Mouse (Mus musculus): ENCODE results near the gene Lrrc10.
A peak's percentile ranks its signal among the peaks of the same experiment; 100 is the strongest.
"Not testable (repeated sequence)": the region's sequence is repeated elsewhere in the genome, so short reads cannot be mapped to it uniquely, and the experiment has no call there.

The Lrrc10 gene

DNA sequence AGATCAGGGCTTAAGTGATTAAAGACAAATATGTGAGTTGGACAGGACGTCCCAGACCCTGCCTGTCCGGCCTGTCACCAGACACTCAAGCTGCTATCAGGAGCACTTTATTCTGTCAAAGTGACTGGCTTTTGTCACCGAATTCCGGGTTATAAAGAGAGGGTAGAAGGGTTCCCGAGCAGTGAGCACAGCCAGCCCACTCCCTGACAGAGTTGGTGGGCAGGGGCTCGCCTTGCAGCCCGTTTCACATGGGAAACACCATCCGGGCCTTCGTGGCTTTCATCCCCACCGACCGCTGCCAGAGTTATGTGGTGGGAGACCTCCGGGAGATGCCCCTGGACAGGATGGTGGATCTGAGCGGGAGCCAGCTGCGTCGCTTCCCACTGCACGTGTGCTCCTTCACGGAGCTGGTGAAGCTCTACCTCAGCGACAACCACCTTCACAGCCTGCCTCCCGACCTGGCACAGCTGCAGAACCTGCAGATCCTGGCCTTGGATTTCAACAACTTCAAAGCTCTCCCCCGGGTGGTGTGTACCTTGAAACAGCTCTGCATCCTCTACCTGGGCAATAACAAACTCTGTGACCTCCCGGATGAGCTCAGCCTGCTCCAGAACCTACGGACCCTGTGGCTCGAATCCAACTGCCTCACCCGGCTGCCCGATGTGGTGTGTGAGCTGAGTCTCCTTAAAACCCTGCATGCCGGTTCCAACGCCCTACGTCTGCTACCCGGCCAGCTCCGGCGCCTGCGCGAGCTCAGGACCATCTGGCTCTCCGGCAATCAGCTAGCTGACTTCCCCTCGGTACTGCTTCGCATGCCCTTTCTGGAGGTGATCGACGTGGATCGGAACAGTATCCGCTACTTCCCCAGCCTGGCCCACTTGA is at the start of gene Lrrc10:
TSS of gene Lrrc10 (plus strand) at position 167 of the 882 bp plus-strand sequence.
- no peak for DNase-seq

DNA sequence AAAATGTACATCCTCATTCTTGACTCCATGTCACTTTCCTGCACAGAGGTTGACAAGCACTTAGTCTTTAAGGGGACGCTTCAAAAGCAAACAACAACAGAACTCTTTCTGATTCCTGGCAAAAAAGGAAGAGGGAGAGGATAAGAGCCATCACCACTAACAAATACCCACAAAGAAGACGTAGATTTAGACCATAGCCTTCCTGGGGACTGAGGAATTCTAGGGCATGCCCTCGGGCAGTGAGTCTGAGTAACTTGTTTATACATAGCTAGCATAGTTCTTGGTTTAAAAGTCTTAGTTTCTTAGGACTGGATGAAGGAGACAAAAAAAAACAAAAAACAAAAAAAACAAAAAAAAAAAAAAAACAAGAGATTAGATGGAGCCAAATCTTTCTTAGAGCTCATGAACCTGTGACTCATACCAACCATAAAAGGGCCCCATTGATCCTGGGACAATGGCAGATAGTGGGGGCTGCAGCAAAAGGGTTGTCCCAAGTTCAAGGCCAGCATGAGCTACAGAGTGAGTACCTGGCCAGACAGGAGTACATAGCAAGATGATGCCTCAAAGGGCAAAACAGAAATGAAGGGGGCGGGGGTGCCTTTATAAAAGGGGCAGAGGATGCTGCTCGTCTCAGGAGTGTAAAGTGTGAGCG is 49.4 kb upstream of the Lrrc10 start:
- DNase-seq: no peak

DNA sequence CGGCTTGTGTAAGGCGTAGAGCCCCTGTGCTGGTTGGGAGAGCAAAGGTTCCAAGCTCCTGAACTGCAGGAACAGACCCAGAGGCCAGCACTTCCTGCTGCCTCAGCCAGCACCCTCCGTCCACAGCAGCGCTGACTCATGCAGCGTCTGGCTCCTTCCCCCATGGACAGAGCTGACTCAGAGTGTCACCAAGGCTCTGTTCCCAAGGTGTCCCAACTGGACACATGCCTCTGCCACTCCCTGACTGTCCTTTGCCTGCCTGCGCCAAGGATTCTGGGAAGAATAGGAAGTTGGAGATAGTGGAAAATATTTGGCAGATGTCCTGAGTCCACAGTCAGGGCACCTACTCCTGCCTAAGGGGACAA is 48.9 kb upstream of the Lrrc10 start:
- peak; percentile 29 for DNase-seq

DNA sequence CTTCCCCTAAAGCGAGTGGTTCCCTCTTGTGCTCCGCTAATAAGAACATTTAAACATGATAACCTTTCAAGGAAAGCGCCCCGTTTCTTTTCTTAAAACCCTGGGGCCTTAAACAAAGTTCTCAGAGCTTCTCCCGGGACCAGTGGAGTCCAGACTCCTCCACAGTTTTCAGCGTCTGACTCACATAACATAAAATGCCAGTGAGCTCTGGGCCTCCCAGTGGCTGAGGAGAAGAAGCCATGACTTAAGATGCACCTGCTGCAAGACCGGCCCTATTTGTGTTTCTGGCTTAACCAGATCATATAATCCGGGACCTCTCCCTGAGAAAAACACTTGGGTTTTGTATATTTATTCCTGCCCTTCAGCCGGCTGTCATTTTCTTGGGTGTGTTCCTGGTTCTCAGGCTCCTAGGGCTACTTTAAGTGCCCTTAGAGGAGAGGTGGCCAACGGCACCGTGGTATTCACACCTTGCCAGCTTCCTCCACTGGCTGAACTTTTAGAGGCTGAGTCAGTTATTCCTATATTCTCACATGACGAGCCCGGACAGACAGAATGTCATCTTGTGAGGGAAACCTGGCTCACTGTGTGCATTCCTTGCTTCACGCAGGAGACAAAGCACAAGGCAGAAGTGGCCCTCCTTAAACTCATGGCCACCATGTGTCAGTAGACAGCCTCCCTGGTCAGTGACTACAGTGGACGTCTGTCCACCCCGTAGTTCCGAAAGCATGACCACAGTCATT is 46.3 kb upstream of the Lrrc10 start:
- DNase-seq: no peak

DNA sequence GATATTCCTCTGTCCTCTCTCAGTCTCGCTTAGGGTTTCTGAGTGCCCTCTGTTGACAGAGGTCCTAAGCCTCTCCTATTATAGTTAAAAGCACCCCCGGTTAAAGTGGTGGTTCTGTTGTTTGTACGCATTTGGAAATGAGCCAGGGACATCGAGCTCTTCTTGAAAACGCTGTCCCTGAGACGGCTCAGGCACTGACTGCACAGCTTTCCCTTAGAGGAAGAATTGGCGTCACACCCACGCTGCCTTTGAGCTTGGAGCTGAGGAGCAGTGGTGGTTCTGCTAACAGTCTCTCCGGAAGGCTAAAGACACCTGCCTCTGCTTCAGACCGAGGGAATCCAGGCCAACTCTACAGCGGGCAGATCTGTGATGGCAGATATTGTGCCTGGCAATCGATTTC is 44.2 kb upstream of the Lrrc10 start:
- DNase-seq: no peak

DNA sequence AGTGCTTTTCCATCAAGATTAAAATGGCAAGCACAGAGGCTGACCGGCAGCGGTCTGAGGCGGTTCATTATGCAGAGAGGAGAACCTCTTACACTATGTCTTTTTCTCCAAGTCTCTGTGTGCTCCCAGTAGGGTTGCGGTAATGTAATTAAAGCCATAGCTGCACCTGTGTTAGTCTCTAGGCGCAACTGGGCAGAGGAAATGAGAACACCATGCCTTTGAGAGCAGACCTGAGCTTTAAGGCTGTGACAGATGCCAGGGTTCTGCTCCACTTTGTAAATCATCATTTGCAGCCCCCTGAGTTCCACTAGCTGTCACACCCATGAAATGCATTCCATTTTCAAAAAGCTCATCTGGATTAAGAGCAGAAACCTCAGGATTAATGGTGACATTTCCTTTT is 40.4 kb upstream of the Lrrc10 start:
- no peak for DNase-seq

DNA sequence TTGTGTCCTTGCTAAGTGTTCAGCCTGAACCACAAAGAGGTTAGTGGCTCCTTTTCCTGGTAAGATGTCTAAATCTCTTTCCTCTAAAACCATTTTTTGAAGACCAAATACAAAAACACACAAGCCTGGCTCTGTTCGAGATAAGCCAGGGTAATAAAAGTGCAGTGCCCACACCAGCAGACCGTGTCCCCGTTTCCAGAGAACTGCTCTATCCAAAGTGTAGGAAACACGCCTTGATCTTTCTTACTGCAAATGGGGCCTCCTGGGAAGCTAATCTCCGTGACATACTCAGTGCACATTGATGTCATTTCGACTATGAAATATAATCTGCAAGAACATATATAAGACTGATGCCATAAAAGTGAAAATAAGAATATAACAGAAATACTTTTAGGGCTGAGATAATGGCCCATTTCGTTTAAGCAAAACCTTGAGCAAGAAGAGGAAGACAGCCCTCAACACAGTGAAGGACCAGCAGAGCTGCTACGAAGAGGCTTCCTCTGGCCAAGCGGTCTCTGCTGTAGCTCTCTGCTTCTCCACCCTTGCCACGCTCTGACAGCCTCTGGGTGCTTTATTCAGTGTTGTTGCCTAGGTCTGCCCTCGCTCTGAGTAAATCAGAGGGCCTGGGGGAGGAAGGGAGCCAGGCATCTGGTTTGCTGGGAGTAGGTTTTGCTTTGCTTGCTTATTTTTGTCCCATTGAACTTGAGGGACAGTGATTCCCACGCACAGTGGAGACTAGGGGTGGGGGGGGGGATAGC is 39.3 kb upstream of the Lrrc10 start:
- no peak for DNase-seq

DNA sequence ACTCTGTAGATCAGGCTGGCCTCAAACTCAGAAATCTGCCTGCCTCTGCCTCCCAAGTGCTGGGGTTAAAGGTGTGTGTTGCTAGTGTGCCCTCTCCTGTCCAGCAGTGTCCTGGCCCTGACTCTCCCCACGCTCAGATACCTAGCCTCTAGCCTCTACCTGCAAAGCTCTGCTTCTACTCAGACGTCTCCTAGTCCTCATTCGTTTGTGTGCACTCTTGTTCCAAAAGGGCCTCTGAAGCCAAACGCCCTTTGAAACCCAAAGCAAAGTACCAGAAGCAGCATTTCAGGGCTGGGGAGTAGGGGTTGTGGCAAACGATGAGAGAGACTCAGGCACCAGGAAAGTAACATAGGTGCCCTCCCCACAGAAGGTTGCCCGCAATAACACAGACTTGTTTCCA is 35.5 kb upstream of the Lrrc10 start:
- no peak for DNase-seq

DNA sequence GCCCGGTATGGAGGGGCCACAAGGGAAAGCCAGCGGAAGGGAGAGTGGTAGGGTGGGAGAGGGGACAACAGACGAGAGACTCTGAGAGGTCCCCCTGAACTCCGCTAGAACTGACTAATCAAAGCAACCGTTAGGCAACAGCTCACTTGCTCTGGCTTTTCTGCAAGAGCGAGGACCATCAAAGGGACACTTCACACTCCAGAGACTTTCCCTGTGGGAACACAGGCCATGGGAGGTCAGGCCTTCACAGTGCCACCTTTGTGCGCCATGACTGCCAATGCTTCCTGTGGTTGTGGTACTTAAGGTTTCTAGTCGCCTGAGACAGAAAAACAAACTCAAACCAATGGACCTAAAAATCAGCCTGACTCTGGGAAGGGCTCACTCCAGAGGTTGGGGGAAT is 34.1 kb upstream of the Lrrc10 start:
- no peak for DNase-seq

DNA sequence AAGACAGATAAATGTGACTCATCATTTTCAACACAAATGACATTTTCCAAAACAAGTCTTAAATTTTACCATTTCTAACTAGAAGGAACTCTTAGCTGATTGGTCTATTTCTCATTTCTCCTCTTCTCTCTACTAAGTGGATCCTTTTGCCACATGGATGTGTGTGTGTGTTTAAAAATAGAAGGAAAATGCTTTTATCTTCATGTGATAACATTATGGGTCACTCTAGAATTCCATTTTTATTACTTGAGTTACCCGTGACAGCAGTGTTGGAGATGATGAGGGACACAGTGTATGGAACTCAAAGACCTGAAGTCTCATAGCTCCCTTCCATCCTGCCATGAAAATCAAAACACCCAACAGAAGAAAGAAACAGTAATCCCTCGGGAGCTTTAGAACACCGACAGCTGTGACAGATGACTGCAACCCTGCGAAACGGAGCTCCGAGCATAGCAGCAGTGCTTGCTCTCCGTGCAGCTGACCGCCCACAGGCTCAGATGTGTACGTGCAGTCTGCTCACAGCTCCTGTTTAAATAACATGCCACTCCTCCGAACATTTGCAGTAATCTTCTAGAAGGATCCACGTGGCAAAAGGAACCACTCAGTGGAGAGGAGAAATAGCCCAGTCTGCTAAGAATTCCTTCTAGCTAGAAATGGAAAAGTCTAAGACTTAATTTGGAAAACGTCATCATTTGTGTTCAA is 31.3 kb upstream of the Lrrc10 start:
- DNase-seq: no peak

DNA sequence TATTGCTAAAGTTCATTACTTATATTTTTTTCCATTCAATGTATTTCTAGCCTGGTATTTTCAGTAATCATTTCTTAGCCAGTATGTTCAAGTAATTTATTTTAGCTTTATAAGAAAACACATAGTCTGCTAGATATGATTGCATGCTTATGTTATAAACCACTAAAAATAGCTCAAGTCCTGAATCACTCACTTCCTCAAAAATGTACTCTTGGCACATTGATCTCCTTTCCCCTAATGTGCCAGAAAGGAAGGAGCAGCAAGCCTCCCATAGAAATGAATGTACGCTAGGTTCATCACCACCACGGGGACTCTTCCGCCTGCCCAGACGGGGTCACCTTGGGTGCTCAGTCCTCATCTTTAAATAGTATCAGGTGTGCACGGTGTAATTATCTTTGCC is 30.6 kb upstream of the Lrrc10 start:
- DNase-seq: no peak

DNA sequence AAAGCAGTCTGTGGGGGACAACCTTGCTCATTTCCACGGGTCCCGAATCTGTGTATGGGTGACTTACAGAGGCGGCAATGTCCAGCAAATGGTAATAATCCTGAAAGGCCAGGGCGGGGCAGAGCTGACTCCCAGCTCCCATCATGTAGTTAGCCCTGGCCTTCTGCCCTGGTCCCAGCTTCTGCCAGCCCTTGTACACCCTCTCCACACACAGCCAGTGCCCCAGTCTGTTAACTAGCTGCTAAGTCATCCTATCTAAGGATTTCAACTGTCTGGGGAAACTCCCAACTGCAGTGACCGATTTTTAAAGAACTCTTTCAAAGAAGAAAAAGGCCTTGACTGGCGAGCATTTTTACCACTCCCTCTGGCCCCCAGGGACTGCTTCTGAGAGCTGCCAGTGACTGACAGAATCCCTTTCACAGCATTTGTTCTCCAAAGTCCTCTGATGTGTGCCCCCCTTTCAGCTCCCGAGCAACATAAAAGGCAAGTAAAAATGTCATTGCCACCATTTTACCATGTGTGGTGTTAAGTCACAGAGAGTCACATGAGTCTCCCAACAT is 26.8 kb upstream of the Lrrc10 start:
- no peak for DNase-seq

DNA sequence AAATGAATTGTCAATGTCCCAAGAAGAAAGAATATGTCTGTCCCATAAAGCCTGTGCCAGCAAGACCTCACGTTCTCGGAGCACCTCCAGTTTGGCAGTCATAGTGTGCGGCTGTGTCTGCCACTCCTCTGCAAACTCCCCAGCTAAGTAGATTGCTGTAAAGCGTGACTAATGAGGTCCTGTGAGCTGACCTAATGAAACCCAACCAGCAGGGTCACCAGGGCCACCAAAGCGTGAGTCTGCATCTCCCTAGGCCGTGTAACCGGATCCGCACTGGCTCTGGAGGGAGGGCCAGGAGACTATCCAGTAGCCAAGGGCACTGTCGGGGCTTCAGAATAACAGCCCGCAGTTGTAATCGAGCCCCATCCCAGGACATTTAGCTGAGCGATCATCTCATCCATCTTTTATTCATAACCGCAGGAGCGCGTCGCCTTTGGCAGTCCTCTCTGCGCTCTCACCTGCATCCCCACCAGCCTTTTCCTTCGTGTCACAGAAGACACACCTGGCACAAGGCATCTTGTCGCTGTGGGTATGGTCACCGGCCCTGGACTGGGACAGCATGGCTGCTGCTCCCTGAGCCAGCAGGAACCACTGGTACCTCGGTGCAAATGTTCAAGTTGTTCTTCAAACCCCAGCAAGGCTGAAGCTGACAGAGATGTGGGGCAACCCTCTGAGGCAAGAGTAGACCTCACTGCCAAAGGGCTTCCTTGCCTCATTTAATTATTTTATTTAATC is 24.0 kb upstream of the Lrrc10 start:
- no peak for DNase-seq

DNA sequence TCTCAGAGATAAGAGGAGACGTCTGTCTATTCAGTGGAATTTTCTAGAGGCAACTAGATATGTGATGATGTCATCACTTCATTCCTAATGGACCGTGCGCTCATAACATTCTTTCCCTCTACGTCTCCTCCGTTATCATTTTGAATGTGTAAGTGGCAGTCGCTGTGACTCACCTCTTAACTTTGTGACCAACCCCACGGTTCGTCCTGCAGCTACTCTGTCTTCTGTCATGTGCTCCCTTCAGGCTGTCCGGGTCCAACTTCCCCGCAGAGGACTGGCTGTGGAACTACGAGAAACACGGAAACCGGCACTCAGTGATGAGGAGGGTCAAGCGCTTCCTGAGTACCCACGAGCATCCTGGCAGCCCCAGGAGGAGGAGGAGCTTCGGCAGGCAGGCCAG is 21.4 kb upstream of the Lrrc10 start:
- DNase-seq: no peak

DNA sequence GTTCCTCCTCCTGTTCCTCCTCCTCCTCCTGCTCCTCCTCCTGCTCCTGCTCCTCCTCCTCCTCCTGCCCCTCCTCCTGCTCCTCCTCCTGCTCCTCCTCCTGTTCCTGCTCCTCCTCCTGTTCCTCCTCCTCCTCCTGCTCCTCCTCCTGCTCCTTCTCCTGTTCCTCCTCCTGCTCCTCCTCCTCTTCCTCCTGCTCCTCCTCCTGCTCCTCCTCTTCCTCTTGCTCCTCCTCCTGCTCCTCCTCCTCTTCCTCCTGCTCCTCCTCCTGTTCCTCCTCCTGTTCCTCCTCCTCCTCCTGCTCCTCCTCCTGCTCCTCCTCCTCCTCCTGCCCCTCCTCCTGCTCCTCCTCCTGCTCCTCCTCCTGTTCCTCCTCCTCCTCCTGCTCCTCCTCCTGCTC is 19.4 kb upstream of the Lrrc10 start:
- not testable (repeated sequence) for DNase-seq

DNA sequence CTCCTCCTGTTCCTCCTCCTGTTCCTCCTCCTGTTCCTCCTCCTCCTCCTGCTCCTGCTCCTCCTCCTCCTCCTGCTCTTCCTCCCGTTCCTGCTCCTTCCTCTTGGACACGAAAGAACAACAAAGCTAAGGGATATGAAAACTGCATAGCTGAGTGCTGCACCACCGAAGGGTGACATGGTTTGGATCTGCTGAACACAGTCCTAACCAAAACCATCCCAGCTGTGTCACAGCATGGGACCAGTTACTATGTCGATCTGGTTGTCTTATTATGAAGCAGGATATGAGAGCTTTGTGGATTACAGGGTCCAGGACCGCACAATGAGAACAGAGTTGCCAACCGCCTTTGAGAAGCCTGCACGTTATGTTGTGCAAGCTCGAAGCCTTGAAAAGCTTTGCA is 19.0 kb upstream of the Lrrc10 start:
- no peak for DNase-seq

DNA sequence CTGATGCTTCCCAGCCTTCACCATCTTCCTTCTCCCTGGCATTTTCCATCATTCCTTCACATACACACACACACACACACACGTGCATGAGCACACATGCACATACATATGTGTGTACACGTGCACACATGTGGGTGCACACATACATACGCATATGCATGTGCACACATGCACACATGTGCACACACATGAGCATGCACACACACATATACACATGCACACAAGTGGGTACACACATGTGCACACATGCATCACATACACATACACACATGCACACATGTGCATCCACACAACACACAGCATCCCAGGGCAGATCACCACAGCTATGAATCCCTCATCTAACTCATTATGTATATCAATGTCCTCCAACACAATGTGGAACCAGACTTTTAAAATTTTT is 14.0 kb upstream of the Lrrc10 start:
- no peak for DNase-seq

DNA sequence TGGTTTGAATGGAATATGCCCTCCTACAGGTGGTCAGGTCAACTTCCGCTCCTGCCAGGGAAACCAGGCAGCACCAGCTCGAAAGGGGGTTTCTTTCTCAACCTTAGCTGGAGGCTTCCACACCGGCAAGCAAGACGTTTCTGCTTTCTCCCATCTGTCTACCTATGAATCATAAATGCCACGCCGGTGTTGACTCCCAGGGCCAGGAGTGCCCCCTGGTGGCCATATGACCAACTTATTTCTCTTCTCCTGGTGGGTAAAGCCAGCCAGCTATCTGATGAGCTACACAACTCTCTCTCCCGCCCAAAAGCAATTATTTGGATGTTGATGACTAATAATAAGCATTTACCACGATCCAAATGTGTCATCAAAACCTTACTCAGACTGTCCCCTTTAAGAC is 11.4 kb upstream of the Lrrc10 start:
- DNase-seq: peak; percentile 79

DNA sequence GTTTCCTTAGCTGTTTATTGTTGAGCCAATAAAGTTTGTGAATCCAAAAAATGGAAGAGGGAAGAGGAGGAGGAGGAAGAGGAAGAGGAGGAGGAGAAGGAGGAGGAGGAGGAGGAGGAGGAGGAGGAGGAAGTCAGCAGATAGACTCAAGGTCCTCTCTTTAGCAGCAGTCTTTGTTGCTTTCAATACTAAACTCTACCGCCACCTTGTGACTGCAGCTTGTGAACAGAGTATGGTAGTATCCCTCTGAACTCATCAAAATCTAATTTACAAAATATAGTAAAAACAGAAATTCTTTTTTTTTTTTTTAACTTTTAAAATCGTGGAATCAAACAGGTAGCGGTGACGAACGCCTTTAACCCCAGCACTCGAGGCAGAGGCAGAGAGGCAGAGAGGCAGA is 4.8 kb upstream of the Lrrc10 start:
- DNase-seq: no peak

DNA sequence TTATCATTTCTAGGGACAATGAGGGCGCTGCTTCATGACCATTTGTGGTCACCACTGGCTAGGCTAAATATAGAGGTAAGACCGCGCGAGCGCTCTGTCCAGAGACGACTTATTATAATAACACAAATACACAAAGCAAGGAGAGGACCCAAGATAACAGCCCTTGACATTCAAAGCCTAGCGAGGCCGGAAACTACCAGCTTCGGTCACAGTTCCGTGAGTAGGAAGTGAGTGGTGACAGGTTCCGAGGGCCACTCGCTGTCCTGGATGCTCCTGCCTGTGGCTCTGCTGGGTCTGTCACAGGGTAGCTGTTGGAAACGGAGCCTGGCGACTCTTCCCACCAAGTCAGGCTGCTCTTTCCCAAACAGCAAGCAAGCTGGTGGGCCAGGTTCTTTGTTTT is 2.8 kb upstream of the Lrrc10 start:
- no peak for DNase-seq

DNA sequence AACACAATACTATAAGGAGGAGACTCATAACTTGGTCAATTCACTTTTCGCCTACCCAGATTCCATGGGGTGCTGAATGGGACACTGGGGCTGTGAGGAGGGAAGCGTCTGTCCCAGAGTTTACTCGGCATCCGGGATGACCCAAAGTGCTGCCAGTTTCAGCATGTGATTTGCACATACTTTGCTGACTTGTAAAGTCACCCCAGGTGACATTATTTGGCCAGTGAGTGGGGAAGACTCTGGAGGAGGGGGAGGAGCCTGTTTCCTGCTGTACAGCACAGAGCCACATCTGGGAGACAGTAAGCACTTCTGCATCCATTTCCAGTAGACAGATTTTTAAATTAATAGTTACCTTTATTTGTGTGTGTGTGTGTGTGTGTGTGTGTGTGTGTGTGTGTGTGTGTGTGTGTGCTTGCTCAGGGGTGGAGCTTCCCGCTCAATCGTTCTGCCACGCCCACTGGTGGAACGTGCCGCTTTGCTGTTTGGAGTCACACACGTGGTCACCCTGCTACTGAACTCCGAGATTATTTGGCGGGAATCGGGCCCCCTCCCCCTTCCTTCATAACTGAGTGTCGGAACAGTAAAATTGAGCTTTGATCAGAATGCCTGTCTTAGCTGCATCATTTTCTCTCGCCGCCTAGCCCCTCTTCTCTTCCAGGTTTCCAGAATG is 1.5 kb upstream of the Lrrc10 start:
- peak; percentile 56 for DNase-seq

All from liver (tissue).